Mouse (Mus musculus) B cell, adult (primary cell): Measurements from ENCODE around the gene Rnf7. TPM values are rescaled to one million over a fixed set of nuclear protein-coding genes. Genes with fewer than 3 reads are reported as not detected.

Experiments
- total RNA-seq: library from RNA; stranded (reverse); gene quantifications from 4 replicates; pipeline ENCODE4 v1.2.4, GENCODE M21; 2023; ENCODE audit not compliant: inconsistent age

Gene Rnf7
- 24.8 to 43.0 TPM (median 40.0 TPM) in 4 replicates for total RNA-seq

DNA sequence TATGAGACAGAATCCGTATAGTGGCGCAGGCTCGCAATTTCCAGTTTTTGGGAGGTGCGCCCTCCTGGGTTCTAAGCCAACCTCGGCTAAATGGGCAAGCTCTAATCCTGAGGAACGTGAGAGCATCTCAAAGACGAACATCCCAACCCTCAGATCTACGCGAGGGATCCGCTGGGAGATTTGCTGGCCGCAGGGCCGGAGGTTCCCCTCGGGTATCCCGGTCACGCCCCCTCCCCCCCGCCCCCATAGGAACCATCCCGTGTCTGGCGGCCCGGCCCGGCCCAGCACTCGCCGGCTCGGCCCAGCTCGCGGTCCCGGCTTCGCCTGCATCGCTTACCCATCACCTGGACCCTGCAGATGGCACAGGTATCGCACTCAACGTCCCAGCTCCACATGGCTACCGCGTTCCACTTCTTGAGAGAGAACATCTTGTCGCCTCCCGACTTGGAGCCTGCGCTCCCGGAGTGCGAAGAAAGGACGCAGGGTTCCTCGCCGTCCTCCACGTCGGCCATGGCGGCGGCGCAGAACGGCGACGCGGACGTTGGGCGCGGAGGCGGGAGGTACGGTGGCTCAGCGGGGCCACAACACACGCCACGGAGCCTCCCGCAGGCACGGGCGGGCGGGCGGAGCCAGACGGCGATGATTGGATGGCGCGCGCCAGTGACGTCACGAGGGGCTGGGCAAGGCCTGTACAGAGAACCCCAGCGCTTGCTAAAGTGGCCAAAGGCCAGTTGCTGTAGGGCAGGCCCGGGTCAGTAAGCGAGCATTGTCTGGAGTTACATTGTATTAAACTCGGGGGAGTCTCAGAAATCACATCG is at the start of gene Rnf7:
Rnf7 (minus strand) TSS at position 605 of the 818 bp plus-strand sequence.

DNA sequence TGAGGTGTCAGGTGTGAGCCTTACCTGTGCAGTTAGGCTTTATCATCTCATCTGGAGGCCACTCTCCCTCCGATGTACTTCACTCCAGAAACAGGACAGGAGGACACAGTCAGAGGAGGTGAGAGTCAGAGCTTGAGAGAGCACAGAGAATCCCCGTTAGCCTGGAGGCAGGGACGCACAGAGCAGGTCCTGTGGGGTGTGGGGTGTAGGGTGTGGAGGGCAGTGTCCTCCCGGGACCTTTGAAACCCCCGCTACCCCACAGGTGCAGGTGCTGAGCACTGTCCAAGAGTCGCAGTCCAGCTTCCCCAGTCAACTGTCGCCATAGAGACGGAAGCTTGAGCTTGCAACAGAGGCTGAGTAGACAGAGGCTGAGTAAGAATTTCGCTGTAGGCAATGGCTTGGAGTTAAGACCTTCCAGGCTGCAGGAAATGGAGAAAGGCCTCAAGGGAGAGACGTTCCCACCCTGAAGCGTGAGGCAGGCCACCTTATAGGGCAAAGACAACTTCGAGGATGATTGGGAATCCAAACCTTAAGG is 46.6 kb upstream of the Rnf7 start, which contains the start of gene Gm28729:
Gm28729 (minus strand) TSS at position 293 of the 535 bp plus-strand sequence.

Other genes starting within 250 kb of the Rnf7 start
- gene Atp1b3, start 114.2 kb downstream of the Rnf7 start, total RNA-seq: 91.8 to 99.8 TPM (median 93.0 TPM) in 4 replicates
- gene Gm28729, start 46.6 kb upstream of the Rnf7 start, total RNA-seq: not detected in 4 replicates
- 50.2 to 59.2 TPM (median 51.2 TPM) in 4 replicates for gene Rasa2, start 152.9 kb upstream of the Rnf7 start, total RNA-seq